In the genomic region with DNA sequence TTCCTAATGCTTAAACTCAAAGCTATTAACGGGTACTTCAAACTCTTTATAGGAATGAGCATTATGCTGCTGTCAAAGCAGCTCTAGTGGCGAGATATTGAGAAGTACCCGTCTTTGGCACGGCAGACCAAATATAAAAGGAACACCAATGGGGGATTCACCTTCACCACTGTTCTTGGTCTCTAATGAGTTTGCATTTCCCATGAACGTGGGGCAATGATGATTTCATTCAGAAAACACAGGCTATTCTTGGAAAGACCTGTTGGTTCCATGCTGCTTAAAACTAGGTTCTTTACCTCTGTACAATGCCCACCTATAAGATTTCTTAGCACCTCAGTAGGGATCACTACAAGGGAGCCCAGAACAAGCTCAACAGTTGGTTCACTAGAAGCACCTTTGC, we compare ENCODE assay signal across 22 mouse cellular contexts.
DNase-seq lines count a peak whose midpoint lies in the region; ATAC-seq and TF ChIP-seq lines count a peak whose summit lies in the region.
"Had no signal": no experiment of that assay in that cellular context is flagged by ENCODE, and none has a peak within 500 bp of the region (broad histone marks: within the 10 kb centered on the region; RNA-seq: fewer than 3 reads in every experiment).

No protein-coding gene starts in this region.

- no peaks in the 10 kb centered on the region for H3K27me3 ChIP-seq in heart, embryonic 10.5 days (ENCODE audit: insufficient read depth, poor library complexity, severe bottlenecking)
- H3K27me3 ChIP-seq in CH12.LX (replicated peaks): no peaks in the 10 kb centered on the region
- H3K27me3 ChIP-seq in hindbrain, embryonic 14.5 days (ENCODE audit: control insufficient read depth, insufficient read depth, low read length): no peaks in the 10 kb centered on the region
- H3K27me3 ChIP-seq: Patski had no signal

- H3K79me2 ChIP-seq in CH12.LX (replicated peaks; ENCODE audit: control insufficient read depth, extremely low read depth, insufficient read depth, poor library complexity, severe bottlenecking) (0 out of 2 replicates have a peak, but pooled peaks cover 8% of the 10 kb centered on the region), macrophage (ENCODE audit: inconsistent target) (peaks cover 93% of the 10 kb centered on the region)

- no peaks in the 10 kb centered on the region for H3K9me3 ChIP-seq in heart, embryonic 10.5 days
- H3K9me3 ChIP-seq in CH12.LX (replicated peaks; ENCODE audit: low read length): no peaks in the 10 kb centered on the region
- H3K9me3 ChIP-seq in hindbrain, embryonic 14.5 days (ENCODE audit: control insufficient read depth, low read length): no peaks in the 10 kb centered on the region

- peaks cover 3% of the 10 kb centered on the region for H3K36me3 ChIP-seq in heart, embryonic 10.5 days
- H3K36me3 ChIP-seq in CH12.LX (replicated peaks in 1 of 2; ENCODE audit: control insufficient read depth in 1 of 2, insufficient read depth in 1 of 2, low read length in 1 of 2) (peaks cover 20 to 74% of the 10 kb centered on the region in 2 experiments), macrophage (ENCODE audit: inconsistent target) (peaks cover 22% of the 10 kb centered on the region; the same call in 1 of the 2 replicates)
- H3K36me3 ChIP-seq in hindbrain, embryonic 14.5 days (replicated peaks; ENCODE audit: control insufficient read depth, insufficient read depth): no peaks in the 10 kb centered on the region
- H3K36me3 ChIP-seq: G1E had no signal

- H3K4me3 ChIP-seq in heart, embryonic 10.5 days: no peak overlapping the region
- no peak overlapping the region for H3K4me3 ChIP-seq in CH12.LX (replicated peaks in 1 of 3; ENCODE audit: low read depth in 2 of 3, low read length in 2 of 3, poor library complexity in 1 of 3)
- H3K4me3 ChIP-seq in macrophage (ENCODE audit: inconsistent target): no peak overlapping the region
- H3K4me3 ChIP-seq in hindbrain, embryonic 14.5 days (replicated peaks; ENCODE audit: low read length): no peak overlapping the region

- H3K4me1 ChIP-seq in heart, embryonic 10.5 days: peaks cover 35% of the 10 kb centered on the region
- peaks cover 14 to 69% of the 10 kb centered on the region in 2 experiments for H3K4me1 ChIP-seq in CH12.LX (ENCODE audit: control insufficient read depth in 1 of 2, insufficient read depth in 2 of 2)
- H3K4me1 ChIP-seq in hindbrain, embryonic 14.5 days (replicated peaks; ENCODE audit: control insufficient read depth, insufficient read depth, low read length): no peaks in the 10 kb centered on the region

- no peak for TF ChIP-seq POLR2A in CH12.LX (IDR thresholded peaks at IDR 0.05; ENCODE audit: low read depth, low read length)

- WGBS in heart, embryonic 10.5 days: 78% methylated on average over 5 of the region's 5 CpGs
- 54% methylated on average over 5 of the region's 5 CpGs for WGBS in macrophage (ENCODE audit: missing documents)
- 86% methylated on average over 5 of the region's 5 CpGs for WGBS in hindbrain, embryonic 14.5 days

- dilution Hi-C loops in CH12.LX (cut with MboI; ENCODE audit: extremely low pct_ligation_motif_present, extremely low pct_unique_long_range_greater_than_20kb, low sequenced_read_pairs): no loop called here

- H3K9ac ChIP-seq in CH12.LX (ENCODE audit: insufficient read depth, low read depth): no peak overlapping the region
- H3K9ac ChIP-seq in hindbrain, embryonic 14.5 days: no peak overlapping the region

- no peak for TF ChIP-seq CTCF in CH12.LX (conservative IDR thresholded peaks at IDR 0.05 in 1 of 2, IDR thresholded peaks at IDR 0.05 in 1 of 2; ENCODE audit: low read depth in 2 of 2, low read length in 2 of 2)

- TF ChIP-seq RAD21 in CH12.LX (IDR thresholded peaks at IDR 0.05; ENCODE audit: low read depth, low read length): no peak

- no peak for DNase-seq in heart, embryonic 10.5 days (ENCODE audit: low spot score)
- DNase-seq in heart, postnatal 4 days: no peak
- DNase-seq in CH12.LX (ENCODE audit: extremely low read depth): peak; percentile 63
- no peak for DNase-seq in hindbrain, embryonic 14.5 days (ENCODE audit: low spot score)
- no peak for DNase-seq in cerebellum, postnatal 4 days (ENCODE audit: low spot score in 2 of 2)
- DNase-seq in right cerebral cortex, postnatal 36 days (ENCODE audit: low spot score in 2 of 2): no peak
- DNase-seq: adrenal gland, adult 2 months; adrenal gland, adult 8-10 months; adrenal gland, postnatal 10 days; adrenal gland, postnatal 14 days; adrenal gland, postnatal 25 days; adrenal gland, postnatal 36 days; B cell, adult 2 months; cerebellum, adult 11 months; cerebellum, adult 11-12 months; cerebellum, adult 18-20 months; cerebellum, adult 2 months had no signal

- ATAC-seq in CD4-positive, CD25-positive, alpha-beta regulatory T cell, adult 4 months: peak; percentile 26
- no peak for ATAC-seq in hindbrain, embryonic 14.5 days (ENCODE audit: low FRiP score)
- ATAC-seq: activated CD4-positive, CD25-positive, alpha-beta regulatory T cell, adult 4 months; Patski had no signal

- no peak for TF ChIP-seq EP300 in CH12.LX (IDR thresholded peaks at IDR 0.05; ENCODE audit: low read length)

- 0 out of 2 replicates have a peak overlapping the region, but pooled peaks have one; percentile 6 for H3K27ac ChIP-seq in heart, embryonic 10.5 days
- H3K27ac ChIP-seq in CH12.LX (ENCODE audit: insufficient read depth, low read depth) (no peak overlapping the region), macrophage (peak overlapping the region; percentile 92; the same call in 1 of the 2 replicates)
- H3K27ac ChIP-seq in hindbrain, embryonic 14.5 days: no peak overlapping the region

- in situ Hi-C loops in CH12.LX (cut with MboI; ENCODE audit: low pct_ligation_motif_present, low pct_unique_long_range_greater_than_20kb, low sequenced_read_pairs): no loop called here

- H3K4me2 ChIP-seq in CH12.LX (ENCODE audit: insufficient read depth, low read depth, poor library complexity, severe bottlenecking): no peak overlapping the region
- no peak overlapping the region for H3K4me2 ChIP-seq in hindbrain, embryonic 14.5 days (replicated peaks)

TF ChIP-seq in CH12.LX, 34 proteins besides CTCF, POLR2A, EP300 and RAD21:
- TF ChIP-seq BHLHE40 (IDR thresholded peaks at IDR 0.05; ENCODE audit: low read depth, low read length) (peak; percentile 26; the same call in 1 of the 2 replicates), MYC (IDR thresholded peaks at IDR 0.05; ENCODE audit: low read depth, low read length) (no peak), MXI1 (IDR thresholded peaks at IDR 0.05; ENCODE audit: low read depth, low read length) (no peak), USF1 (IDR thresholded peaks at IDR 0.05; ENCODE audit: low read depth, low read length) (no peak), PAX5 (IDR thresholded peaks at IDR 0.05; ENCODE audit: low read length) (no peak), ZC3H11A (IDR thresholded peaks at IDR 0.05; ENCODE audit: low read depth, low read length) (no peak), MAFK (IDR thresholded peaks at IDR 0.05; ENCODE audit: insufficient replicate concordance, low read length) (no peak), ZNF384 (IDR thresholded peaks at IDR 0.05; ENCODE audit: low read depth, low read length) (no peak), TBP (conservative IDR thresholded peaks at IDR 0.05; ENCODE audit: low read depth, low read length) (no peak), HCFC1 (IDR thresholded peaks at IDR 0.05; ENCODE audit: low read depth, low read length) (no peak), ELF1 (IDR thresholded peaks at IDR 0.05; ENCODE audit: low read depth, low read length) (no peak), USF2 (conservative IDR thresholded peaks at IDR 0.05; ENCODE audit: low read depth, low read length) (no peak), SIN3A (IDR thresholded peaks at IDR 0.05; ENCODE audit: low read length) (no peak), TCF12 (IDR thresholded peaks at IDR 0.05; ENCODE audit: low read depth, low read length) (no peak), MAX (IDR thresholded peaks at IDR 0.05; ENCODE audit: low read length) (no peak), ETS1 (conservative IDR thresholded peaks at IDR 0.05; ENCODE audit: low read depth, low read length) (peak; percentile 42; the same call in 1 of the 2 replicates), KAT2A (IDR thresholded peaks at IDR 0.05; ENCODE audit: insufficient replicate concordance, low read length) (no peak), RCOR1 (conservative IDR thresholded peaks at IDR 0.05; ENCODE audit: low read depth, low read length) (no peak), ZKSCAN1 (IDR thresholded peaks at IDR 0.05; ENCODE audit: borderline replicate concordance, low read depth, low read length) (no peak), CHD2 (IDR thresholded peaks at IDR 0.05; ENCODE audit: low read length) (no peak), UBTF (IDR thresholded peaks at IDR 0.05; ENCODE audit: low read depth, low read length) (no peak), NRF1 (IDR thresholded peaks at IDR 0.05; ENCODE audit: low read depth, low read length) (no peak), GABPA (IDR thresholded peaks at IDR 0.05; ENCODE audit: insufficient replicate concordance, low read depth, low read length) (no peak), MEF2A (IDR thresholded peaks at IDR 0.05; ENCODE audit: borderline replicate concordance, low read depth, low read length) (peak; percentile 70; the same call in 1 of the 2 replicates)

Comparison
In these comparisons a context has a peak if more than half of its experiments do, and no peak if none do; other contexts are left out.
1. H3K27ac ChIP-seq: peak in heart, embryonic 10.5 days (single experiment) and macrophage (single experiment); none in CH12.LX (single experiment) and hindbrain, embryonic 14.5 days (single experiment).